Mouse (Mus musculus) heart, embryonic 11.5 days (tissue): ENCODE measurements around the gene Abcb8. TPM values are rescaled to one million over a fixed set of nuclear protein-coding genes. Genes with fewer than 3 reads are reported as not detected.

Experiments
- ATAC-seq: fragments of 200-750 bp; cut with Nextera tagmentation; replicated peaks from 2 replicates; pipeline ENCODE4 v1.8.0; 2017; ENCODE audit warnings: moderate library complexity; ENCODE audit not compliant: insufficient number of reproducible peaks, low FRiP score, low TSS enrichment
- H3K27ac ChIP-seq: fragments of 300-500 bp; sonication (generic); 2 replicates; pipeline ENCODE4 v1.5.1; 2014; ENCODE audit warnings: mild to moderate bottlenecking, low read depth, low read length
- H3K27me3 ChIP-seq: fragments of 300-500 bp; sonication (generic); 2 replicates; pipeline ENCODE4 v1.6.1; 2014; ENCODE audit warnings: mild to moderate bottlenecking, low read length, mixed read lengths; ENCODE audit not compliant: control insufficient read depth, insufficient read depth
- H3K36me3 ChIP-seq: fragments of 300-500 bp; sonication (generic); 2 replicates; pipeline ENCODE4 v1.6.1; 2014; ENCODE audit warnings: mild to moderate bottlenecking, low read length, moderate library complexity, mixed read lengths; ENCODE audit not compliant: control insufficient read depth, insufficient read depth
- H3K4me1 ChIP-seq: fragments of 300-500 bp; sonication (generic); 2 replicates; pipeline ENCODE4 v1.6.1; 2014; ENCODE audit warnings: low read length; ENCODE audit not compliant: control insufficient read depth, insufficient read depth
- H3K4me2 ChIP-seq: fragments of 300-500 bp; sonication (generic); 2 replicates; pipeline ENCODE4 v1.6.1; 2014; ENCODE audit warnings: mild to moderate bottlenecking, moderate library complexity
- H3K4me3 ChIP-seq: fragments of 300-500 bp; sonication (generic); 2 replicates; pipeline ENCODE4 v1.5.1; 2014; ENCODE audit warnings: low read depth, low read length
- H3K9ac ChIP-seq: fragments of 300-500 bp; sonication (generic); 2 replicates; pipeline ENCODE4 v1.6.1; 2014; ENCODE audit warnings: mild to moderate bottlenecking, low read depth, low read length, moderate library complexity
- H3K9me3 ChIP-seq: fragments of 300-500 bp; sonication (generic); replicated peaks from 2 replicates; pipeline ENCODE4 v1.6.1; 2016; ENCODE audit warnings: low read length; ENCODE audit not compliant: control insufficient read depth
- WGBS: fragments of 180-500 bp; shearing (Covaris S2); extraction: QIAGEN DNeasy Blood & Tissue Kit; methylation state at CpG from one replicate; pipeline ENCODE4 v1.1.7; 2014; ENCODE audit not compliant: insufficient replicate concordance; 5-methylcytosine and 5-hydroxymethylcytosine counted together
- polyA plus RNA-seq: library from polyadenylated mRNA; unstranded; fragments of >200 nt; fragmentation: Nextera tagmentation; extraction: Ambion mirVana; gene quantifications from 2 replicates; pipeline ENCODE4 v1.2.1, GENCODE M21; 2014

Gene Abcb8
- polyA plus RNA-seq, 1 experiment from 2014 or later, result 44.6 TPM

- Histone ChIP-seq H3K9ac (no peak overlapping the region), H3K27ac (no peak overlapping the region), H3K4me3 (peak overlapping the region; percentile 86; the same call in 1 of the 2 replicates), H3K9me3 (no peaks in the 10 kb centered on the region), H3K4me1 (peaks cover 36% of the 10 kb centered on the region), H3K36me3 (no peaks in the 10 kb centered on the region), H3K27me3 (no peaks in the 10 kb centered on the region), H3K4me2 (peak overlapping the region; percentile 79)
- no peak for ATAC-seq
- WGBS, result 34% methylated on average over 2 of the region's 2 CpGs
Measured at GRCm38 (mm10) chr5:24453985-24454303, 60.5 kb downstream of the Abcb8 start.

- Histone ChIP-seq H3K4me3 (no peak overlapping the region), H3K27ac (peak overlapping the region; percentile 74), H3K9me3 (no peaks in the 10 kb centered on the region), H3K27me3 (no peaks in the 10 kb centered on the region), H3K36me3 (no peaks in the 10 kb centered on the region), H3K4me1 (peaks cover 36% of the 10 kb centered on the region), H3K9ac (peak overlapping the region; percentile 48), H3K4me2 (peak overlapping the region; percentile 38)
- no peak for ATAC-seq
- WGBS, result 56% methylated on average over 3 of the region's 3 CpGs
Measured at GRCm38 (mm10) chr5:24455076-24455475, 61.6 kb downstream of the Abcb8 start.

DNA sequence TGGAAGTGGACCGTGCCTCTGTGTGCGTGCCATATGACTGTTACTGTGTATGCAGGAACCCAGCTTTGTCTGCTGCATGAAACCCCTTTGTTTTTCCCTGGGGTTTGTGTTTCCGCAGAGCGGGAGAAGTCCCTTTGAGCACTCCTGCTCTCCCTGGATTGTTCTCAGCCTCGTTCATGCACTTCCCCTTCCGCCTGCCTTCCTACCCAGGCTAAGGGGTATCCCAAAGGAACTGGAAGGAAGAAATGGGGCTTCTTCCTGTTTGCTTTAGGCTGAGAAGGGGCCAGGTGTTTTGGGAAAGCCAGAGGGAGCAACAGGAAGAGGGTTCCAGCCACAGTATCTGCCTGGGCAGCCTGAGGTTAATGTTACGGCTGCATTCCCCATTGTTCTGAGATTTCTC lies 62.1 kb downstream of the Abcb8 start:
- H3K27me3 ChIP-seq, result no peaks in the 10 kb centered on the region
- H3K9ac ChIP-seq, result peak overlapping the region; percentile 48; the same call in 1 of the 2 replicates
- peaks cover 36% of the 10 kb centered on the region for H3K4me1 ChIP-seq
- peak overlapping the region; percentile 74 for H3K27ac ChIP-seq
- no peak for ATAC-seq
- no peak overlapping the region for H3K4me3 ChIP-seq
- no peaks in the 10 kb centered on the region for H3K9me3 ChIP-seq
- 66% methylated on average over 7 of the region's 7 CpGs for WGBS
- H3K4me2 ChIP-seq, result peak overlapping the region; percentile 38
- H3K36me3 ChIP-seq, result no peaks in the 10 kb centered on the region

Other genes with a start within 250 kb of the Abcb8 start
- gene Nupl2, start 228.7 kb upstream of the Abcb8 start, polyA plus RNA-seq, result 14.2 and 14.6 TPM in 2 replicates
- gene Kcnh2, start 42.1 kb upstream of the Abcb8 start, polyA plus RNA-seq, result 19.4 and 20.8 TPM in 2 replicates
- 21.5 and 30.4 TPM in 2 replicates for gene Nos3, start 28.9 kb upstream of the Abcb8 start, polyA plus RNA-seq
- 0.49 and 1.5 TPM in 2 replicates for gene Atg9b, start 1.5 kb upstream of the Abcb8 start, polyA plus RNA-seq
- gene Asic3, start 19.7 kb downstream of the Abcb8 start, polyA plus RNA-seq, result 0.20 TPM in 1 of 2 replicates, not detected in the other
- gene Cdk5, start 29.9 kb downstream of the Abcb8 start, polyA plus RNA-seq, result 34.0 and 36.2 TPM in 2 replicates
- gene Slc4a2, start 30.2 kb downstream of the Abcb8 start, polyA plus RNA-seq, result 17.7 and 17.9 TPM in 2 replicates
- gene Fastk, start 51.6 kb downstream of the Abcb8 start, polyA plus RNA-seq, result 158 and 165 TPM in 2 replicates
- gene Tmub1, start 54.2 kb downstream of the Abcb8 start, polyA plus RNA-seq, result 21.5 and 22.6 TPM in 2 replicates
- gene Agap3, start 58.5 kb downstream of the Abcb8 start, polyA plus RNA-seq, result 24.6 and 28.8 TPM in 2 replicates
- 0.04 TPM in 1 of 2 replicates, not detected in the other for gene Gbx1, start 133.5 kb downstream of the Abcb8 start, polyA plus RNA-seq
- 3.2 and 3.4 TPM in 2 replicates for gene Asb10, start 147.3 kb downstream of the Abcb8 start, polyA plus RNA-seq
- gene 4931409K22Rik, start 163.1 kb downstream of the Abcb8 start, polyA plus RNA-seq, result not detected in 2 replicates
- 75.6 and 78.6 TPM in 2 replicates for gene Abcf2, start 183.8 kb downstream of the Abcb8 start, polyA plus RNA-seq
- gene Chpf2, start 193.1 kb downstream of the Abcb8 start, polyA plus RNA-seq, result 8.1 and 9.8 TPM in 2 replicates
- gene Smarcd3, start 230.7 kb downstream of the Abcb8 start, polyA plus RNA-seq, result 73.2 and 76.1 TPM in 2 replicates